Comparison of ENCODE assay signal across 8 mouse cellular contexts in the genomic region with DNA sequence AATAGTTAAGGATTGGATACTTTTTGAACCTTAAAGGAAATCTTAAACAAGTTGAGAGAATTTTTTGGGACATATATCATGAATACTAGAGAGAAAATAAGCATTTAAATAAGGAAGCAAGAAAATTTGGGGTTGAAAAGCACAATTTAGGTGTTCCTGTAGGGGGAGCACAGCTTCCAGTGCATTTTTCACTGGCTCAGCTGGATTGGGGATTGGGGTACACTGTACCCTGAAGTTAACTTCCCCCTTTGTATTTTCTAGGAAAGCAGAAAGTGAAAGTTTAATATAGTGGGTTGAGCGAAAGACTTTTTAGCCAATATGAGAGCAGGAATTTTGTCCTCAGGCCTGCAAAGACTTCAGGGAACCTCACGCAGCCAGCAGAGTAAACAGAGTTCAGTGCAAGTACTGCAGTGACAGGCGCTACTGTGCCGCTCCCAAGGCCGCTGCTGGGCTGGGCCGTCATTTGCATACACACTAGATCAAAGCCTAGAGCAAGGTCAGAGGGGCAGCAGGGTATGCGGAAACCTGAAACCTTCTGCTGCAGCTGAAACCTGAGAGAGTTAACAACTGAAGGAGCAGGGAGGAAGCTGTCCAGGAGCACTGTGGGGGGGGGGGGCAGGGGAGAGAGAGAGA.
DNase-seq lines count a peak whose midpoint lies in the region; ATAC-seq and TF ChIP-seq lines count a peak whose summit lies in the region.

No protein-coding gene starts in this region.

- TF ChIP-seq POLR2A in lung, adult 2 months (IDR thresholded peaks at IDR 0.05; ENCODE audit: borderline replicate concordance, extremely low read depth, low read depth, low read length): no peak

- H3K4me1 ChIP-seq in E14TG2a.4 (replicated peaks; ENCODE audit: low read depth, low read length): peaks cover 3% of the 10 kb centered on the region; the same call in 1 of the 2 replicates
- no peaks in the 10 kb centered on the region for H3K4me1 ChIP-seq in forebrain, embryonic 15.5 days
- H3K4me1 ChIP-seq in intestine, embryonic 16.5 days (ENCODE audit: control insufficient read depth, insufficient read depth, low read length): no peaks in the 10 kb centered on the region
- H3K4me1 ChIP-seq in lung, adult 2 months (ENCODE audit: control insufficient read depth, insufficient read depth, low read length): no peaks in the 10 kb centered on the region
- no peaks in the 10 kb centered on the region for H3K4me1 ChIP-seq in stomach, embryonic 15.5 days

- H3K9ac ChIP-seq in forebrain, embryonic 15.5 days (replicated peaks): no peak overlapping the region
- 0 out of 2 replicates have a peak overlapping the region, but pooled peaks have one; percentile 14 for H3K9ac ChIP-seq in intestine, embryonic 16.5 days (ENCODE audit: low read depth, low read length)
- no peak overlapping the region for H3K9ac ChIP-seq in stomach, embryonic 15.5 days

- H3K36me3 ChIP-seq in E14TG2a.4 (ENCODE audit: insufficient read depth, low read length): no peaks in the 10 kb centered on the region
- H3K36me3 ChIP-seq in forebrain, embryonic 15.5 days: no peaks in the 10 kb centered on the region
- no peaks in the 10 kb centered on the region for H3K36me3 ChIP-seq in intestine, embryonic 16.5 days (ENCODE audit: control insufficient read depth, insufficient read depth, low read length)
- no peaks in the 10 kb centered on the region for H3K36me3 ChIP-seq in stomach, embryonic 15.5 days

- H3K9me3 ChIP-seq in E14TG2a.4 (ENCODE audit: low read length): no peaks in the 10 kb centered on the region
- H3K9me3 ChIP-seq in forebrain, embryonic 15.5 days: no peaks in the 10 kb centered on the region
- H3K9me3 ChIP-seq in intestine, embryonic 16.5 days (ENCODE audit: control insufficient read depth, low read length): no peaks in the 10 kb centered on the region
- no peaks in the 10 kb centered on the region for H3K9me3 ChIP-seq in stomach, embryonic 15.5 days

- 20% methylated on average over 7 of the region's 7 CpGs for WGBS in forebrain, embryonic 15.5 days
- WGBS in intestine, embryonic 16.5 days: 3% methylated on average over 7 of the region's 7 CpGs
- WGBS in lung, adult 2 months: 7% methylated on average over 7 of the region's 7 CpGs
- 7% methylated on average over 7 of the region's 7 CpGs for WGBS in stomach, embryonic 15.5 days

- peak; percentile 47 to 80 for DNase-seq in adrenal gland, adult (ENCODE audit: inconsistent age in 2 of 2, low spot score in 1 of 2)
- DNase-seq in lung, adult 2 months: no peak
- no peak for DNase-seq in right cerebral cortex, postnatal 25 days
- no peak for DNase-seq in right cerebral cortex, adult 2 months (ENCODE audit: low spot score in 2 of 2)

- no peak overlapping the region for H3K4me2 ChIP-seq in forebrain, embryonic 15.5 days (replicated peaks)
- H3K4me2 ChIP-seq in intestine, embryonic 16.5 days (ENCODE audit: low read depth, low read length): peak overlapping the region; percentile 19; the same call in 1 of the 2 replicates
- H3K4me2 ChIP-seq in stomach, embryonic 15.5 days: peak overlapping the region; percentile 25

- peak; percentile 21 for TF ChIP-seq CTCF in E14TG2a.4 (conservative IDR thresholded peaks at IDR 0.05; ENCODE audit: low read length)
- TF ChIP-seq CTCF in lung, adult 2 months (IDR thresholded peaks at IDR 0.05; ENCODE audit: insufficient read depth, low read length): no peak

- H3K4me3 ChIP-seq in E14TG2a.4 (replicated peaks; ENCODE audit: low read length): no peak overlapping the region
- no peak overlapping the region for H3K4me3 ChIP-seq in forebrain, embryonic 15.5 days
- H3K4me3 ChIP-seq in intestine, embryonic 16.5 days (ENCODE audit: low read length): peak overlapping the region; percentile 14
- H3K4me3 ChIP-seq in lung, adult 2 months (replicated peaks; ENCODE audit: extremely low read depth, low read depth, low read length): peak overlapping the region; percentile 23
- H3K4me3 ChIP-seq in stomach, embryonic 15.5 days (replicated peaks): 0 out of 2 replicates have a peak overlapping the region, but pooled peaks have one; percentile 5

- peak; percentile 71; the same call in 1 of the 2 replicates for ATAC-seq in forebrain, embryonic 15.5 days (replicated peaks)
- peak; percentile 100 for ATAC-seq in intestine, embryonic 16.5 days
- peak; percentile 95 for ATAC-seq in stomach, embryonic 15.5 days (ENCODE audit: insufficient read depth, low FRiP score, low read depth)

- no peak overlapping the region for H3K27ac ChIP-seq in forebrain, embryonic 15.5 days (replicated peaks)
- no peak overlapping the region for H3K27ac ChIP-seq in intestine, embryonic 16.5 days (ENCODE audit: low read length)
- H3K27ac ChIP-seq in stomach, embryonic 15.5 days: no peak overlapping the region

- H3K27me3 ChIP-seq in E14TG2a.4 (ENCODE audit: insufficient read depth, low read length): no peaks in the 10 kb centered on the region
- H3K27me3 ChIP-seq in forebrain, embryonic 15.5 days: no peaks in the 10 kb centered on the region
- H3K27me3 ChIP-seq in intestine, embryonic 16.5 days (replicated peaks; ENCODE audit: control insufficient read depth, insufficient read depth, low read length): no peaks in the 10 kb centered on the region
- H3K27me3 ChIP-seq in stomach, embryonic 15.5 days (replicated peaks): no peaks in the 10 kb centered on the region

Comparison
In these comparisons a context has a peak if more than half of its experiments do, and no peak if none do; other contexts are left out.
1. H3K4me3 ChIP-seq: peak in intestine, embryonic 16.5 days (single experiment), lung, adult 2 months (single experiment) and stomach, embryonic 15.5 days (single experiment); none in E14TG2a.4 (single experiment) and forebrain, embryonic 15.5 days (single experiment).
2. DNase-seq: peak in adrenal gland, adult (2 of 2); none in lung, adult 2 months (single experiment), right cerebral cortex, postnatal 25 days (single experiment) and right cerebral cortex, adult 2 months (0 of 2).
3. Peak in every context shown above with its lines, with median percentiles within 50 percentile points of each other: ATAC-seq.